Mouse (Mus musculus): ENCODE results near the gene Krt7.

DNA sequence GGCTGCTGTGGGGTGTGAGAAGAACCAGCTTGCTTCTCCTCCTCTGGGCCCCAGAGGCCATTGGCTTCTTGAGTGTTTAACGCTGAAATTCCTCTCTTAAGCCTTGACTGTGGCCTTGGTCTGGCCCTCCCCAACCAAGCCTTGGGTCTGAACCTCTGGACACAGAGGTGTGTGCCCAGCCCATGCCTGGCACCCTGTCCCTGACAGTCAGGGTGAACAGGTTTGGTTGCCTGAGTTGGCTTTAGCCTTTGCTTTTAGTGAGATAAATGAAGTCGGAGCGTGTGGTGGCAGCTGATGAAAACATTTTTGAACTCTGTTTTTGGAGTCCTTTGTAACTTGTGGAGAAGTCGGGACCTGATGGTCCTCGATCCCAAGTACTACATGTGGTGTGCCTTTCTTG, 20.6 kb upstream of the Krt7 start:
- TF ChIP-seq POLR2A (IDR thresholded peaks at IDR 0.05; ENCODE audit: extremely low read depth, insufficient read depth, low read length) = no peak
- no peak for TF ChIP-seq CTCF (IDR thresholded peaks at IDR 0.05; ENCODE audit: extremely low read depth, insufficient read depth, low read length)

Measured in cortical plate, adult 2 months (tissue).